Mouse (Mus musculus) neural tube, embryonic 14.5 days (tissue): Measurements from ENCODE around the gene Sp1. TPM values are rescaled to one million over a fixed set of nuclear protein-coding genes. Genes with fewer than 3 reads are reported as not detected.

Source experiments
- ATAC-seq: fragments of 200-750 bp; cut with Nextera tagmentation; 2 replicates; pipeline ENCODE4 v1.8.0; 2017; ENCODE audit warnings: low read depth, mild to moderate bottlenecking, moderate TSS enrichment, moderate library complexity
- H3K27ac ChIP-seq: fragments of 300-500 bp; sonication (generic); 2 replicates; pipeline ENCODE4 v1.5.1; 2014; ENCODE audit warnings: low read depth, mild to moderate bottlenecking, control low read depth, low read length, moderate library complexity, mixed read lengths
- H3K27me3 ChIP-seq: fragments of 300-500 bp; sonication (generic); 2 replicates; pipeline ENCODE4 v1.6.1; 2014; ENCODE audit warnings: low read length; ENCODE audit not compliant: control insufficient read depth, insufficient read depth
- H3K36me3 ChIP-seq: fragments of 300-500 bp; sonication (generic); 2 replicates; pipeline ENCODE4 v1.6.1; 2014; ENCODE audit warnings: low read length, mixed read lengths; ENCODE audit not compliant: control insufficient read depth, insufficient read depth
- H3K4me1 ChIP-seq: fragments of 300-500 bp; sonication (generic); 2 replicates; pipeline ENCODE4 v1.6.1; 2014; ENCODE audit warnings: low read length; ENCODE audit not compliant: control insufficient read depth, insufficient read depth
- H3K4me2 ChIP-seq: fragments of 300-500 bp; sonication (generic); 2 replicates; pipeline ENCODE4 v1.6.1; 2014; ENCODE audit warnings: mild to moderate bottlenecking, low read depth, low read length, control low read depth
- H3K4me3 ChIP-seq: fragments of 300-500 bp; sonication (generic); 2 replicates; pipeline ENCODE4 v1.5.1; 2014; ENCODE audit warnings: low read depth, low read length, control low read depth, mixed read lengths
- H3K9ac ChIP-seq: fragments of 300-500 bp; sonication (generic); replicated peaks from 2 replicates; pipeline ENCODE4 v1.6.1; 2014; ENCODE audit warnings: low read depth, mild to moderate bottlenecking, control low read depth, low read length, mixed read lengths
- H3K9me3 ChIP-seq: fragments of 300-500 bp; sonication (generic); 2 replicates; pipeline ENCODE4 v1.6.1; 2016; ENCODE audit warnings: low read length; ENCODE audit not compliant: control insufficient read depth
- WGBS: fragments of 180-500 bp; shearing (Covaris S2); extraction: QIAGEN DNeasy Blood & Tissue Kit; methylation state at CpG from one replicate; pipeline ENCODE4 v1.1.7; 2014; 5-methylcytosine and 5-hydroxymethylcytosine counted together
- polyA plus RNA-seq: library from polyadenylated mRNA; unstranded; fragments of >200 nt; fragmentation: Nextera tagmentation; extraction: Ambion mirVana; gene quantifications from 2 replicates; pipeline ENCODE4 v1.2.1, GENCODE M21; 2014

Gene Sp1
- polyA plus RNA-seq, 1 experiment from 2014 or later = 5.3 TPM

- Histone ChIP-seq H3K4me2 (peak overlapping the region; percentile 65), H3K9ac (peak overlapping the region; percentile 90), H3K27ac (peak overlapping the region; percentile 93), H3K27me3 (no peaks in the 10 kb centered on the region), H3K9me3 (no peaks in the 10 kb centered on the region), H3K36me3 (peaks cover 19% of the 10 kb centered on the region; the same call in 1 of the 2 replicates), H3K4me1 (peaks cover 6% of the 10 kb centered on the region), H3K4me3 (peak overlapping the region; percentile 81)
- WGBS = 1% methylated on average over 10 of the region's 10 CpGs
- no peak for ATAC-seq
Measured at GRCm38 (mm10) chr15:102471295-102471645, 65.3 kb downstream of the Sp1 start.

DNA sequence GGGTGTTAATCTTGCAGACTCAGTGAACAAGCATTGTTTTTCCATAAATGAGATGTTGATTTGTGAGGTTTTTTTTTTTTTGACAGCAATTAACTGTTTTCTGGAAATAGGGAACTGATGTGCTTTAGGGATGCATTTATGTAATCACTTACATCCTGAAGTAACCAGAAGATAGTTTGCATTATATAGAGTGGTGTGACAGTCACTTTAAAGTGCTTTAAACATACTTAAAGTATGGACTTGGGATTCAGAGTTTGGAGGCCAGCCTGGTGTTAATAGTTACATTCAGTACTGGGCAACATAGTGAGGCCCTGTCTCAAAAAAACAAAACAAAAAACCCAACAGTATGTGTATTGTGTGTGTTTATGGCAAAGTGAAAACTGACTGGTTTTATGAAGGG, 65.8 kb downstream of the Sp1 start:
- no peak for ATAC-seq
- Histone ChIP-seq H3K4me1 (peaks cover 6% of the 10 kb centered on the region), H3K27ac (no peak overlapping the region), H3K27me3 (no peaks in the 10 kb centered on the region), H3K4me2 (peak overlapping the region; percentile 65), H3K9me3 (no peaks in the 10 kb centered on the region), H3K36me3 (peaks cover 23% of the 10 kb centered on the region), H3K9ac (no peak overlapping the region; the same call in 1 of the 2 replicates), H3K4me3 (peak overlapping the region; percentile 81)

GRCm38 (mm10) chr15:102473246-102473645, 67.3 kb downstream of the Sp1 start:
- H3K4me2 ChIP-seq = no peak overlapping the region
- 69% methylated on average over 2 of the region's 2 CpGs for WGBS

DNA sequence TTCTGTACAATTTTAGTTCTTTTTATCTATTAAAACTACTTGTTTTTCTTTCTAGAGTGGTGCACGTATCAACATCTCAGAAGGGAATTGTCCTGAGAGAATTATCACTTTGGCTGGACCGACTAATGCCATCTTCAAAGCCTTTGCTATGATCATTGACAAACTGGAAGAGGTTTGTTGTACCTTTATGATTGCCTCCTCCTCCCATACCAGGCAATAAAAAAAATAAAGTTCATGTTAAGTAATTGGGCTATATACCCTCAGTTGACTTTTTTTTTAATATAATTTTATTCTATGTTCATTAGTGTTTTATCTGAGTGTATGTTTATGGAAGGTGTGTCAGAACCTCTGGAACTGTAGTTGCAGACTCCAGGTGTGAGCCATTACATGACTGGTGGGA, 68.6 kb downstream of the Sp1 start:
- H3K27me3 ChIP-seq = no peaks in the 10 kb centered on the region
- peaks cover 6% of the 10 kb centered on the region for H3K4me1 ChIP-seq
- ATAC-seq = no peak
- H3K4me2 ChIP-seq = no peak overlapping the region
- H3K27ac ChIP-seq = no peak overlapping the region
- WGBS = 94% methylated on average over 2 of the region's 2 CpGs
- no peak overlapping the region for H3K9ac ChIP-seq
- H3K9me3 ChIP-seq = no peaks in the 10 kb centered on the region
- H3K36me3 ChIP-seq = peaks cover 45% of the 10 kb centered on the region
- no peak overlapping the region for H3K4me3 ChIP-seq

More at GRCm38 (mm10) chr15:102473246-102473645, 67.3 kb downstream of the Sp1 start:
- no peak overlapping the region for H3K9ac ChIP-seq
- no peak overlapping the region for H3K27ac ChIP-seq
- peaks cover 34% of the 10 kb centered on the region for H3K36me3 ChIP-seq
- no peak for ATAC-seq
- no peak overlapping the region for H3K4me3 ChIP-seq
- H3K4me1 ChIP-seq = peaks cover 6% of the 10 kb centered on the region
- no peaks in the 10 kb centered on the region for H3K27me3 ChIP-seq
- H3K9me3 ChIP-seq = no peaks in the 10 kb centered on the region

DNA sequence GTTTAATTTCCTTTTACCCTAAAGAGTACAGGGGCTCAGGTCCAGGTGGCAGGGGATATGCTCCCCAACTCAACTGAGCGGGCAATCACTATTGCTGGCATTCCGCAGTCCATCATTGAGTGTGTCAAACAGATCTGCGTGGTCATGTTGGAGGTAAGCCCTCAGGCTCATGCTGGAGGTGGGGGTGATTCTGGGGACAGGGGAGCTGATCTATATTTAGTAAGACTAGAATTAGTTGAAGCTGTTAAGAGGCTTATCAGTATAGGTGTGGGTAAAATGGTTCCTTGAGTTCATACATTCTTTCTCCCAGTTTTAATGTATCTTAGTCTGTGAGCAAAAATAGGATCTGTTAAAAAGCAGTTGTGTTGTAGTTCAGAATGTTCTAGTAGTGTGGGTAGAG, 77.2 kb downstream of the Sp1 start:
- Histone ChIP-seq H3K9me3 (no peaks in the 10 kb centered on the region), H3K36me3 (peaks cover 78% of the 10 kb centered on the region), H3K9ac (no peak overlapping the region), H3K27me3 (no peaks in the 10 kb centered on the region), H3K4me1 (no peaks in the 10 kb centered on the region), H3K27ac (no peak overlapping the region), H3K4me3 (no peak overlapping the region), H3K4me2 (no peak overlapping the region)
- no peak for ATAC-seq
- WGBS = 93% methylated on average over 3 of the region's 3 CpGs

DNA sequence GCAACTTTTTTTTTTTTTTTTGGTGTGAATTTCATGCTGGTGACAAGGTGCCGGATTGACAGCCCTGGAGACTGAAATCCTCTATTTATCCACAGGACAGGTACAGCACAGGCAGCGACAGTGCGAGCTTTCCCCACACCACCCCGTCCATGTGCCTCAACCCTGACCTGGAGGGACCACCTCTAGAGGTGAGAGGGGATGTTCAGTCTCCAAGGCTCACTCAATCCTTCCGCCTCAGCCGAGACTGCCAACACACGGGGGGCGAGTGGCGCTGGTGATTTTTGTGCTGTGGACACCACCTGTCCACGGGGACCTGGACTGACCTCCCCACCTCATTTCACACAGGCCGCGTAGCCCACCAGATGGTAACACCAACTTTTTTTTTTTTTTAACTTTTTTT, 79.9 kb downstream of the Sp1 start:
- no peak overlapping the region for H3K9ac ChIP-seq
- no peak overlapping the region for H3K27ac ChIP-seq
- H3K4me2 ChIP-seq = no peak overlapping the region
- peaks cover 87% of the 10 kb centered on the region for H3K36me3 ChIP-seq
- no peaks in the 10 kb centered on the region for H3K9me3 ChIP-seq
- no peaks in the 10 kb centered on the region for H3K4me1 ChIP-seq
- WGBS = 92% methylated on average over 12 of the region's 12 CpGs
- no peaks in the 10 kb centered on the region for H3K27me3 ChIP-seq
- no peak overlapping the region for H3K4me3 ChIP-seq
- ATAC-seq = no peak

Other genes starting within 250 kb of the Sp1 start
- 38.2 and 52.9 TPM in 2 replicates for gene Zfp740, start 202.9 kb upstream of the Sp1 start, polyA plus RNA-seq
- 28.7 and 36.5 TPM in 2 replicates for gene Csad, start 201.4 kb upstream of the Sp1 start, polyA plus RNA-seq
- 0.55 and 1.6 TPM in 2 replicates for gene Itgb7, start 174.2 kb upstream of the Sp1 start, polyA plus RNA-seq
- 4.3 and 6.9 TPM in 2 replicates for gene Rarg, start 148.6 kb upstream of the Sp1 start, polyA plus RNA-seq
- not detected in 2 replicates for gene Gm9918, start 135.6 kb upstream of the Sp1 start, polyA plus RNA-seq
- 54.0 and 55.1 TPM in 2 replicates for gene Mfsd5, start 126.7 kb upstream of the Sp1 start, polyA plus RNA-seq
- gene Espl1, start 109.9 kb upstream of the Sp1 start, polyA plus RNA-seq = 3.4 and 4.4 TPM in 2 replicates
- 546 and 560 TPM in 2 replicates for gene Pfdn5, start 80.0 kb upstream of the Sp1 start, polyA plus RNA-seq
- 89.1 and 99.2 TPM in 2 replicates for gene Myg1, start 74.4 kb upstream of the Sp1 start, polyA plus RNA-seq
- 25.8 and 26.8 TPM in 2 replicates for gene Aaas, start 55.4 kb upstream of the Sp1 start, polyA plus RNA-seq
- 0.39 and 4.0 TPM in 2 replicates for gene Sp7, start 39.0 kb upstream of the Sp1 start, polyA plus RNA-seq
- 0.22 and 0.82 TPM in 2 replicates for gene Amhr2, start 39.2 kb downstream of the Sp1 start, polyA plus RNA-seq
- 85.8 and 104 TPM in 2 replicates for gene Prr13, start 52.9 kb downstream of the Sp1 start, polyA plus RNA-seq
- 159 and 160 TPM in 2 replicates for gene Pcbp2, start 64.4 kb downstream of the Sp1 start, polyA plus RNA-seq
- 8.5 TPM in 1 of 2 replicates, not detected in the other for gene Gm10337, start 97.6 kb downstream of the Sp1 start, polyA plus RNA-seq
- 44.8 and 48.8 TPM in 2 replicates for gene Map3k12, start 110.9 kb downstream of the Sp1 start, polyA plus RNA-seq
- gene Tarbp2, start 112.0 kb downstream of the Sp1 start, polyA plus RNA-seq = 86.4 and 87.7 TPM in 2 replicates
- gene Npff, start 118.8 kb downstream of the Sp1 start, polyA plus RNA-seq = 16.0 and 23.9 TPM in 2 replicates
- gene Gm28047, start 218.9 kb downstream of the Sp1 start, polyA plus RNA-seq = not detected in 2 replicates
- gene Atf7, start 219.3 kb downstream of the Sp1 start, polyA plus RNA-seq = 13.3 and 16.2 TPM in 2 replicates